Mouse (Mus musculus) kidney, embryonic 14.5 days (tissue): Measurements from ENCODE around the gene Vmn1r3. TPM values are rescaled to one million over a fixed set of nuclear protein-coding genes. Genes with fewer than 3 reads are reported as not detected.
"Not testable (repeated sequence)": the region's sequence is repeated elsewhere in the genome, so short reads cannot be mapped to it uniquely, and the experiment has no call there.

ENCODE experiments used
- ATAC-seq: fragments of 200-750 bp; cut with Nextera tagmentation; 2 replicates; pipeline ENCODE4 v1.8.0; 2017; ENCODE audit warnings: moderate number of reproducible peaks, mild to moderate bottlenecking, moderate TSS enrichment, moderate library complexity; ENCODE audit not compliant: low FRiP score, low TSS enrichment
- H3K27ac ChIP-seq: fragments of 300-500 bp; sonication (generic); 2 replicates; pipeline ENCODE4 v1.5.1; 2014; ENCODE audit warnings: low read depth, mild to moderate bottlenecking, low read length, moderate library complexity, mixed read lengths
- H3K27me3 ChIP-seq: fragments of 300-500 bp; sonication (generic); 2 replicates; pipeline ENCODE4 v1.6.1; 2014; ENCODE audit warnings: mild to moderate bottlenecking, low read length; ENCODE audit not compliant: control insufficient read depth, insufficient read depth
- H3K36me3 ChIP-seq: fragments of 300-500 bp; sonication (generic); 2 replicates; pipeline ENCODE4 v1.6.1; 2014; ENCODE audit warnings: low read length, mixed read lengths; ENCODE audit not compliant: control insufficient read depth, insufficient read depth
- H3K4me1 ChIP-seq: fragments of 300-500 bp; sonication (generic); 2 replicates; pipeline ENCODE4 v1.6.1; 2014; ENCODE audit warnings: low read length, mixed read lengths; ENCODE audit not compliant: control insufficient read depth, insufficient read depth
- H3K4me2 ChIP-seq: fragments of 300-500 bp; sonication (generic); replicated peaks from 2 replicates; pipeline ENCODE4 v1.6.1; 2014; ENCODE audit warnings: low read depth, mild to moderate bottlenecking, low read length
- H3K4me3 ChIP-seq: fragments of 300-500 bp; sonication (generic); 2 replicates; pipeline ENCODE4 v1.5.1; 2014; ENCODE audit warnings: mild to moderate bottlenecking, low read length
- H3K9ac ChIP-seq: fragments of 300-500 bp; sonication (generic); 2 replicates; pipeline ENCODE4 v1.6.1; 2014; ENCODE audit warnings: low read depth, mild to moderate bottlenecking, low read length, moderate library complexity
- H3K9me3 ChIP-seq: fragments of 300-500 bp; sonication (generic); 2 replicates; pipeline ENCODE4 v1.6.1; 2016; ENCODE audit warnings: low read length; ENCODE audit not compliant: control insufficient read depth
- WGBS: fragments of 180-500 bp; shearing (Covaris S2); extraction: QIAGEN DNeasy Blood & Tissue Kit; methylation state at CpG from one replicate; pipeline ENCODE4 v1.1.7; 2014; 5-methylcytosine and 5-hydroxymethylcytosine counted together
- polyA plus RNA-seq: library from polyadenylated mRNA; unstranded; fragments of >200 nt; fragmentation: Nextera tagmentation; extraction: Ambion mirVana; gene quantifications from 2 replicates; pipeline ENCODE4 v1.2.1, GENCODE M21; 2014

Gene Vmn1r3
- polyA plus RNA-seq = not detected in 2 replicates

DNA sequence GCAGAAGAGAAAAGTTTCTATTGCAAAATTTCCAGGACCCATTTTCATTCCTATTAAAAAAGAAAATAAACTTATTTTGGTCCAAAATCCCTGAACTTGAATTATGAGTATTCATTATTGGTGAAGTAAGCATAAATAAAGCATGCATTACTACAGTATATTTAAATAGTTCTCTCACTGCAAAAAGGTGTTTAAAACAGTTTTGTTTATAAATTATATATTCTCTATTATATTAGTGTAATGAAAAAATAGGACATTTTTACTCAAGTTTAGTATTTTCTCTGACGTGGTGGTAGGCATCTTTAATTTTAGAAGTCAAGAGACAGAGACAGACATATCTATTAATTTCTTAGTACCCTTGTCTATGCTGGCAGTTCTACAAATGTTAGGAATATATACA lies at the start of gene Vmn1r3:
TSS of gene Vmn1r3 (minus strand) at position 101 of the 400 bp plus-strand sequence.
- not testable (repeated sequence) for H3K27me3 ChIP-seq, H3K9me3 ChIP-seq, H3K9ac ChIP-seq, H3K4me1 ChIP-seq, H3K4me2 ChIP-seq, H3K4me3 ChIP-seq, ATAC-seq, H3K36me3 ChIP-seq, H3K27ac ChIP-seq
- WGBS = 91% methylated on average over 1 of the region's 1 CpGs

DNA sequence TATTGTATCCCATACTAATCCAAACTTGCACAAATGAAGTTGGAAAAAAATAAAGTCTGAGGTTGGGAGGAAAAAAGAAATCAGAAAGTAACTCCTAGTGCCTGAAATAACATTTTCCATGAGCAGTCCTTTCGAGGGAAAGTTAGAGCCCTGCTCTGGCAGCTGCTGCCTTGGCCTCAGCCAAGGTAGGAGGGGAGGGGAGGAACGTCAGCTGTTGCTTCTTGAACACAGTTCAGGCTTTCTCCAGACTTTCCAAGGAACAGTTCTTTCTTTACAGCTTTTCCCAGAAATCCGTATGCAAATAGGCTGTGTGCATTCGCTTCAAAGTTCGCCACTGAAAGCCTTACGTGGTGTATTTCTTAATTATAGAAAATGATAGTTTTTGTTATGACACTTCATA lies 46.9 kb upstream of the Vmn1r3 start:
- Histone ChIP-seq H3K27ac (no peak overlapping the region), H3K9me3 (peaks cover 18% of the 10 kb centered on the region), H3K4me1 (no peaks in the 10 kb centered on the region), H3K4me2 (no peak overlapping the region), H3K4me3 (no peak overlapping the region), H3K9ac (no peak overlapping the region), H3K27me3 (no peaks in the 10 kb centered on the region), H3K36me3 (no peaks in the 10 kb centered on the region)
- peak; percentile 37; the same call in 1 of the 2 replicates for ATAC-seq
- WGBS = 67% methylated on average over 6 of the region's 6 CpGs

DNA sequence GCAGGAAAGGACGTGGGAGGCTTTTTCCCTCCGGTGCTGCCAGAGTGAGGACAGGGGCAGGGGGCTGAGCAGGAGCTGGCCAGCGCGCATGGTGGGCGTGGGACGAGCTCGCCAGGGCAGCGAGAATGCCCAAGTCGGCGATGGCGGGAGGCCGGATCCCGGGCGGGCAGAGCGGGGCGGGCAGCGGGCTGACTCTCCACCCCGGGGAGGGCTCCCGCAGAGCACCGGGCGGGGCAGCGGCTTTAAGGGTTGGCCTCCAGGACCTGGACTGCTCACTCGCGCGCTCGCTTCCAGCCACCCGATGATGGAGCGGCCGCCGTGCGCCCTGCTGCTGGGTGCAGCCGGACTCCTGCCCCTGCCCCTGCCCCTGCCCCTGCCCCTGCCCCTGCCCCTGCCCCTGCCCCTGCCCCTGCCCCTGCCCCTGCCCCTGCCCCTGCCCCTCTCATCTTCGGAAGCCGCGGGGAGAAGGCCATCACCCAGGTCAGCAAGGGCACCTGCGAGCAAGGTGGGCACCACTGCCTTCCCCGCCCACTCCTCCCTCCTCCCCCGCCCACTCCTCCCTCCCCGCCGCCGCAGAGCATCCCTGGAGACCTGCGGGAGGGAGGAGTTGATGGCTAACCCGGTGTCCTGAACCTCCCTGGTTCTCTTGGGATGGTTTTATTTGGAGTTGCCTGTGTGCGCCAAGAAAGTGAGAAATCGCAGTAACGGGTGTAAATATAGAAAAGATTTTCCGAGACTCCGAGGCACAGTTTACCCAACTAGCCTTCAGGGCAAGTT lies 45.9 kb upstream of the Vmn1r3 start:
- Histone ChIP-seq H3K4me3 (peak overlapping the region; percentile 37), H3K27ac (no peak overlapping the region), H3K9ac (peak overlapping the region; percentile 40; the same call in 1 of the 2 replicates), H3K36me3 (no peaks in the 10 kb centered on the region), H3K4me2 (peak overlapping the region; percentile 68), H3K9me3 (peaks cover 25% of the 10 kb centered on the region), H3K27me3 (no peaks in the 10 kb centered on the region), H3K4me1 (no peaks in the 10 kb centered on the region)
- 5% methylated on average over 36 of the region's 48 CpGs for WGBS
- peak; percentile 74; the same call in 1 of the 2 replicates for ATAC-seq

DNA sequence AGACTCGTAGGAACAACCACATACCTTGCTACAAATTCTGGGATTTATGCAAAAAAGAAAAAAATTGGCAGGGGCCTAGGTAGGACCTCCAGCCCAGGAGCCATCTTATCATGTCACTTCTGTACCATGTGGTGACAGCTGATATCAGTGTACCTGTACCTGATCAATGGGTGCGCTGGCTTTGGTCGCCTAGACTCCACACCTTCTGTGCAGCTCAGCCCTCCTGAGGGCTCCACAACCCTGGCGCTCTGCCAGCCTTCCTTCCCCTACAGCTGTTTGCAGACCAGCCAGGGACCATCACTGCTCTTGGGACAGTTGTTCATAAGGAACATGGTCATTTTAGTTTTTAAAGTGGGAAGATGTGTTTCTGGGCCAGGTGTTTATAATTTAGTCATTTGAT lies 44.4 kb upstream of the Vmn1r3 start:
- no peak overlapping the region for H3K27ac ChIP-seq
- no peaks in the 10 kb centered on the region for H3K27me3 ChIP-seq
- peaks cover 28% of the 10 kb centered on the region for H3K9me3 ChIP-seq
- no peaks in the 10 kb centered on the region for H3K36me3 ChIP-seq
- 71% methylated on average over 4 of the region's 4 CpGs for WGBS
- H3K4me3 ChIP-seq = no peak overlapping the region
- H3K4me1 ChIP-seq = no peaks in the 10 kb centered on the region
- peak; percentile 18; the same call in 1 of the 2 replicates for ATAC-seq
- H3K4me2 ChIP-seq = no peak overlapping the region
- H3K9ac ChIP-seq = no peak overlapping the region

DNA sequence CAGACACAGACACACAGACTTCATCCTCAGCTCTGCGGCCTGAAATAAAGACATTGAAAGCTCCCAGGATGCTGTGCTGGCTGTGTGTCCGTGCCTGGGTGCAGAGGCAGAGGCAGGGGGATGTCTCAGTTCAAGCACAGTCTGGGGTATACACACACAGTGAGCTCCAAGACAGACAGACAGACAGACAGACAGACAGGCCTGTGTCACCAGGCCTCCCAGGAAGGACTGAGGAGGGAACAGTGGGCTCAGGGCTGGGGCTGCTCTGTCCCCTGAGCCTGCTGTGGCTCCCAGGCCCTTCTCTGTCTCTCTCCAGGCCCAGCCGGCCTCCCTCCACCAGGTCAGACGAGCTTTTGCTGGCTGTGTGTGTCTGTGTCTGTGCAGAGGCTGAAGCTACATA lies 43.3 kb upstream of the Vmn1r3 start:
- Histone ChIP-seq H3K27ac (no peak overlapping the region), H3K27me3 (no peaks in the 10 kb centered on the region), H3K4me3 (no peak overlapping the region), H3K9ac (no peak overlapping the region), H3K4me2 (no peak overlapping the region), H3K9me3 (peaks cover 28% of the 10 kb centered on the region), H3K4me1 (no peaks in the 10 kb centered on the region), H3K36me3 (no peaks in the 10 kb centered on the region)
- 70% methylated on average over 4 of the region's 4 CpGs for WGBS
- ATAC-seq = no peak

DNA sequence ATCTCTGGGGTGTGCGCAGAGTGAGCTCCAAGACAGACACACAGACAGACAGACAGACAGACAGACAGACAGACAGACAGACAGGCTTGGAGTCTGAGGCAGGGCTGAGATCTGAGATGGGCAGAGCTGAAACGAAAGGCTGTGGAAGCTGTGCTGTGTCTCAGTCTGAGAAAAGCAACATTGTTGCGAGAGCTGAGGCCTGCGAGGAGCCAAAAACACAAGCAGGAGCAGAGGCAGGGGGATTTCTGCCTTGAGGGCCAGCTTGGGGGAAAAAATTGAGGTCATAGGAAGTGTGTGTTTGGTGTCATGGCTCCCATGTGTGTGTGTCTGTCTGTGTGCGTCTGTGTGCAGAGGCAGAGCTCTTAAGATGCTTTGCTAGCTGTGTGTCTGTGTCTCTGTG lies 42.6 kb upstream of the Vmn1r3 start:
- Histone ChIP-seq H3K36me3 (no peaks in the 10 kb centered on the region), H3K9ac (no peak overlapping the region), H3K4me3 (no peak overlapping the region), H3K27me3 (no peaks in the 10 kb centered on the region), H3K27ac (no peak overlapping the region), H3K4me1 (no peaks in the 10 kb centered on the region), H3K9me3 (peaks cover 28% of the 10 kb centered on the region), H3K4me2 (no peak overlapping the region)
- no peak for ATAC-seq
- 57% methylated on average over 5 of the region's 5 CpGs for WGBS

DNA sequence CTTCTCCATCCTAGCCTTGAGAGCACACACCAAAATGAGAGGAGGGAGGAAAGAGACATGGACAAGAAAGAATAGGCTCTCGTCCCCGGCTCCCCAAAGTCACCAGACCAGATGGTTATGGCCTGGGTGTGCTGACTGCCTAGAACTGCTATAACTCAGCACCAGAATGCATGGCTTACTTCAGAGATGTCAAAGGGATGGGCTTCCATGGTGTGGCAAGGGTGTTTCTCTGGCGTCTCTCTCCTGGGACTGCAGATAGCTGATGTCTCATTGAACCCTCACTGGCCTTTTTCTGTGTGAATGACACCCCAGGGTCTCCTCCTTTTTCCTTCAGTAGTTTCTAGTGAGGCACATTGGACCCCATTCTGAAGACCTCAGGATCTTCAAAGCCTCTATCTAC lies 41.3 kb upstream of the Vmn1r3 start:
- no peak for ATAC-seq
- H3K9ac ChIP-seq = no peak overlapping the region
- H3K27ac ChIP-seq = no peak overlapping the region
- H3K36me3 ChIP-seq = no peaks in the 10 kb centered on the region
- H3K9me3 ChIP-seq = peaks cover 25% of the 10 kb centered on the region
- H3K4me3 ChIP-seq = no peak overlapping the region
- WGBS = 73% methylated on average over 3 of the region's 3 CpGs
- H3K4me2 ChIP-seq = no peak overlapping the region
- no peaks in the 10 kb centered on the region for H3K27me3 ChIP-seq
- H3K4me1 ChIP-seq = no peaks in the 10 kb centered on the region

DNA sequence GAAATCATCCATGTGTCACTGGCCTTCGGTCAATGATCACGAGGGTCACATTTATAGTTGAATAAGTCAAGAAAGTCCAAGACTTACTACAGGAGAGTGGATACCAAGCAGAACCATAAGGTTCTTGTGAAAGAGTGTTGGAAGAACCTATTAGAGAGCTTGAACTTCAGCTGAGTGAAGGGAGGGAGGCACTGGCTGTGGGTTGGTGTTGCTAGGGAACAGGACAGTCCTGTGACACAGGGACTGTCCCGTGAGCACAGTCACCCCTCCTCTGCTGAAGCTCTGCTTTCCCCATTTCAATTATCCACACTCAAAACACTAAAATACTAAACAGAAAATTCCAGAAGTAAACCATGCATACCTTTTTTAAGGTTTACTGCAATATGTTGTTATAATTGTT lies 40.3 kb upstream of the Vmn1r3 start:
- not testable (repeated sequence) for H3K27ac ChIP-seq, H3K27me3 ChIP-seq, ATAC-seq, H3K4me2 ChIP-seq, H3K9ac ChIP-seq, H3K4me1 ChIP-seq, H3K36me3 ChIP-seq, H3K4me3 ChIP-seq
- WGBS = 69% methylated on average over 3 of the region's 3 CpGs
- peaks cover 25% of the 10 kb centered on the region for H3K9me3 ChIP-seq

DNA sequence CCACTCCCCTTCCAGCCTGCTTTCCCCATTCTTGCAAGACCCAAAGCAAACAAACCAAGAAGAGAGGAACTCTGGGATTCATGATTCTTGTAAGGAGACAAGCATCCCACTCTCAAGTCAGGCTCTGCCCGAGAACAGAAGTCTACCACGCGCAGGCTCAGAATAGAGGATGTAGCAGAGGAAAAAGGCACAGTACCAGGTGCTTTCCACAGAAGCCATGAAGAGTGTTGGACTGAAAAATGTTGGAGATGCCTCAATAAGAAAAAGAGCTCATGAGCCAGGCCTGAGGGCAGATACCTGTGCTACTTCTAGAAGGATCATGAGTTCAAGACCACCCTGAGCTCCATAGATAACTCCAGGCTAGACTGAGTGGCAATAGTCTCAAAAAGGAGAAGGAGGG lies 39.7 kb upstream of the Vmn1r3 start:
- H3K9me3 ChIP-seq = peaks cover 23% of the 10 kb centered on the region
- not testable (repeated sequence) for H3K4me3 ChIP-seq, H3K4me2 ChIP-seq, H3K36me3 ChIP-seq, H3K27ac ChIP-seq, H3K27me3 ChIP-seq, H3K9ac ChIP-seq, H3K4me1 ChIP-seq, ATAC-seq
- WGBS = 56% methylated on average over 3 of the region's 3 CpGs
